Mouse (Mus musculus): ENCODE data around the gene Pcca. TPM values are rescaled to one million over a fixed set of nuclear protein-coding genes. Genes with fewer than 3 reads are reported as not detected.

Pcca gene
- polyA plus RNA-seq, 1 experiment from 2014 or later = 34.9 TPM

DNA sequence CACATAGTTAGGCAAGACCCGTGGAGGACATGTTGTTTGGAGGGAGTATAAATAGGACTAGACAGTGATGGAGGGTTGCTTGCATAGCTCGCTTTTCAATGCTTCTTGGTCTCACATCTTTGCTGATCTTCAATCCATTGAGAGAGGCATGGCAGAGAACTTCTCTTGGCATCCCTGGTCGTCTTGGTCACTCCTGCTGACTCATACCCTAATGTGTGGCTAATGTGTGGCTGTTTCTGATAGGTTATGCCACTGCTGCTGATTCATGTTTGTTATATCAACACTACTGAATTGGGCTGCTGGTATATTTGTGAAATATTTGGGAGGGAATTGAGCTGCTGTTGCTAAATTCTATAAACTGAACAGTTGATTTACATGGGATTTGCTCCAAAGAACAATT, 299.5 kb downstream of the Pcca start:
- no peaks in the 10 kb centered on the region for H3K9me3 ChIP-seq (replicated peaks)
- 96% methylated on average over 3 of the region's 3 CpGs for WGBS
- H3K4me2 ChIP-seq (replicated peaks) = no peak overlapping the region
- H3K27me3 ChIP-seq = no peaks in the 10 kb centered on the region
- no peaks in the 10 kb centered on the region for H3K36me3 ChIP-seq
- no peak for ATAC-seq (ENCODE audit: low FRiP score)
- no peak overlapping the region for H3K4me3 ChIP-seq
- no peak overlapping the region for H3K27ac ChIP-seq
- no peak overlapping the region for H3K9ac ChIP-seq
- peaks cover 7% of the 10 kb centered on the region; the same call in 1 of the 2 replicates for H3K4me1 ChIP-seq

DNA sequence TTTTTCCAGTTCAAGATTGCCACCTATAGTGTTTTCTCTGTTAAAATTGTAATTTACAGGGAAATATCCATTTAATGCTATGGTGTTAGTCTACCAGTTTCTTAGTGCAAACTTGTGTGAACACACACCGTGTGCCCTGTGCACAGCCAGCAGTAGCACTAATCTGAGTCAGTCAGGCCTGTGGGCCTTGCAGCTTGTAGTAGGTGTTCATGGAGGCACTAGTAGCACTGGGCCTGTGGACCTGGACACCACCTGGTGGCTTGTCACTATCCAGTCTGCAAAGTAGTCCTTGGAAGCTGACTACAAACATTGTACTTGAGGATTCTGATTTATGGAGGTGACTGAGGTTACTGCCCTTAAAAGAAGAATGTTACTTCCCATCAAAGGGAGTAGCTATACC, 300.6 kb downstream of the Pcca start:
- Histone ChIP-seq H3K9me3 (replicated peaks) (no peaks in the 10 kb centered on the region), H3K27ac (no peak overlapping the region), H3K4me3 (no peak overlapping the region), H3K4me2 (replicated peaks) (no peak overlapping the region), H3K36me3 (no peaks in the 10 kb centered on the region), H3K27me3 (no peaks in the 10 kb centered on the region), H3K9ac (no peak overlapping the region), H3K4me1 (peaks cover 7% of the 10 kb centered on the region; the same call in 1 of the 2 replicates)
- 100% methylated on average over 1 of the region's 1 CpGs for WGBS
- ATAC-seq (ENCODE audit: low FRiP score) = no peak

DNA sequence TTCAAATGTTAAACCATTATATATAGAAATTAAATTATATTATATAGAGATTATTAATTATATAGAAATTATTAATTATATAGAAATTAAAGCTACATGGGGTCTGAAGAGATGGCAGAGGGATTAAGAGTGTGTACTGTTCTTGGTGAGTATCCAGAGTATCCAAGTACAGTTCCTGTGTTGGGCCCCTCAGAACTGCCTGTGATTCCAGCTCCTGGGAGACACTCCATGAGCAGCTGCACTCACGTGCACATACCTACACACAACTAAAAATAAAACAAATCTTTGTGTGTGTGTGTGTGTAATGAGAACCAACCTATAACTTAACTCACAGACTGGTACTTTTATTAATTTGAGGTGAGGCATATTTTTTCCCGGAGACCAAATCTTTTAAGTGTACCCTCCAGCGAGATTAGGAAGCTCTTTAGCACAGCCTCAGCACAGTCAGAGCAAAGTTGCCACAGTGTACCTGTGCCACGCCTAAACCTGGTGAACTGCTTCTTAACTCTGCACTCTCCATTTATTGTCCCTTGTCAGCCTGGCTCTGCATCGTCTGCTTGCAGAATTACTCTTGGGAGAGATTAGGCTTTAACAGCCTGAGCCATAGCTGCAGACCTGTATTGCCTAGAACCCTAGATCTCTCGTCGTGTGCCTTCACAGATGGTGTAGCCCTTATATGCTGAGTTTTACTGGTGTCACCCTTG, 301.5 kb downstream of the Pcca start:
- H3K27ac ChIP-seq = no peak overlapping the region
- H3K4me3 ChIP-seq = no peak overlapping the region
- peaks cover 7% of the 10 kb centered on the region; the same call in 1 of the 2 replicates for H3K4me1 ChIP-seq
- no peak for ATAC-seq (ENCODE audit: low FRiP score)
- 59% methylated on average over 7 of the region's 7 CpGs for WGBS
- no peaks in the 10 kb centered on the region for H3K9me3 ChIP-seq (replicated peaks)
- H3K9ac ChIP-seq = no peak overlapping the region
- H3K27me3 ChIP-seq = no peaks in the 10 kb centered on the region
- no peak overlapping the region for H3K4me2 ChIP-seq (replicated peaks)
- H3K36me3 ChIP-seq = no peaks in the 10 kb centered on the region

GRCm38 (mm10) chr14:122836221-122836620, 302.1 kb downstream of the Pcca start:
- H3K27ac ChIP-seq = no peak overlapping the region
- WGBS = 20% methylated on average over 4 of the region's 4 CpGs
- H3K9me3 ChIP-seq (replicated peaks) = no peaks in the 10 kb centered on the region
- no peak for ATAC-seq (ENCODE audit: low FRiP score)
- no peak overlapping the region for H3K9ac ChIP-seq
- no peaks in the 10 kb centered on the region for H3K27me3 ChIP-seq
- peaks cover 7% of the 10 kb centered on the region; the same call in 1 of the 2 replicates for H3K4me1 ChIP-seq
- H3K4me2 ChIP-seq (replicated peaks) = no peak overlapping the region
- no peak overlapping the region for H3K4me3 ChIP-seq
- H3K36me3 ChIP-seq = no peaks in the 10 kb centered on the region

DNA sequence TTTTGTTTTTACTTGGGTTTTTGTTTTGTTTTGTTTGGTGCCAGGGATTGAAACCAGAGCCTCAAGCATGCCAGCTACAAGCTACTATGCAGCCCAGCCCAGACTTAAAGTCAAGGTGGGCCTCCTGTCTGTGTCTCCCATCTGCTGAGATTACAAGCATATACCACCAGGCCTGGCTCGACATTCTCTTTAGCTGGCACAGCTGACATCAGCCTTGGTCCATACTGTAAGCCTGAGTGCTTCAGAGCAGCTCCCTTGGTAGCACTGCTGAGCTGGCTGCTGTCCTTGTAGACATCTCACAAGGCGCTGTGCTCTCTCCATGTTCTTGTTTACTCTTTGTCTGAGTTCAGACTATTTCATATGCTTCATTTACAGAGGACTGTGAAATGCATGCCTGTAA, 302.9 kb downstream of the Pcca start:
- Histone ChIP-seq H3K4me1 (peaks cover 7% of the 10 kb centered on the region; the same call in 1 of the 2 replicates), H3K27me3 (no peaks in the 10 kb centered on the region), H3K4me2 (replicated peaks) (no peak overlapping the region), H3K36me3 (no peaks in the 10 kb centered on the region), H3K9ac (no peak overlapping the region), H3K4me3 (no peak overlapping the region), H3K27ac (no peak overlapping the region), H3K9me3 (replicated peaks) (no peaks in the 10 kb centered on the region)
- whole genome bisulfite sequencing = 67% methylated on average over 2 of the region's 2 CpGs
- ATAC-seq (ENCODE audit: low FRiP score) = no peak

DNA sequence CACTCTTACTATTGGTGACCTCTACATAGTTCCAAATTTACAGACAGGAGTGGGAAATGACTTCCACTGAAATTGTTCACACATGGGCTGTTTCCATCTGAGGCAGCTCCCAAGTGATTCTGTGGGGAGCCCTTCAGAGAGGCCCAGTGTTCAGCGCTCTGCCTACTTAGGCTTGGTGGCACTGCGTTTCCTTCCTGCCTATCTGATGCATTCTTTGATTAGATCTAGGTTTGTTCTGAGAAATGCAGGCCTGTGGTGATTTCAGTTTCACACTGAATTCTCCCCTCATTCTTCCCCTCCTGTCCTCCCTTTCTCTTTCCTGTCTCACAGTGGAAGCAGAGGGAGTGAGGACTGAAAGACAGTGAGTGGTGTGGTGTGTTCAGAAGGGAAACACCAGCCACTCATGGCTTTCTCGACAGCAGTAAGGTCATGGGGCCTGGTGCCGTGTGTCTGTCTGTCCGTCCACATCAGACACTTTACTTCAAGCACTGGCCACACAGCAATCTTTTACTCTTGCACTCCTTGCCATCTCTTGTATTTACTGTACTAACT, 318.5 kb downstream of the Pcca start:
- Histone ChIP-seq H3K27me3 (no peaks in the 10 kb centered on the region), H3K4me3 (no peak overlapping the region), H3K4me1 (no peaks in the 10 kb centered on the region), H3K9me3 (replicated peaks) (no peaks in the 10 kb centered on the region), H3K9ac (no peak overlapping the region; the same call in 1 of the 2 replicates), H3K4me2 (replicated peaks) (no peak overlapping the region), H3K36me3 (no peaks in the 10 kb centered on the region), H3K27ac (no peak overlapping the region)
- 86% methylated on average over 5 of the region's 5 CpGs for WGBS
- ATAC-seq (ENCODE audit: low FRiP score) = no peak

DNA sequence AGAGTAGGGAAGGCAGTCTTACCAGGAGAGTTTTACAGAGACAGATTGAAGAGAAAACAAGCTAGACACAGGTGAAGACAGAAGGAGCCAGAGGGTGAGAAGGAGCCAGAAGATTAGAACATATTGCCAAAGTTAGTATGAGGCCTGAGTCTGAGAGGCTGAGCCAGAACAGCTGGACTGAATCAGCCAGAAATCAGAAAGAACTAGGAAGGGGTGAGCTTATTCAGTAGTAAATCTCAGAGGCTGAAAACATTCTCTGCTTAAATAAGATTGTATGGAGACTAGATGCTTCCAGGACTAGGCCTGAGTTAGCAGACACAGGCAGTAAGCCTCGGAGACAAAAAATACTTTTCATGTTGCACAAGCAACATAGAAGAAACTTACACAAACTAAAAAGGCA, 325.7 kb downstream of the Pcca start:
- no peaks in the 10 kb centered on the region for H3K9me3 ChIP-seq (replicated peaks)
- no peaks in the 10 kb centered on the region for H3K4me1 ChIP-seq
- H3K4me3 ChIP-seq = no peak overlapping the region
- H3K27me3 ChIP-seq = no peaks in the 10 kb centered on the region
- H3K4me2 ChIP-seq (replicated peaks) = no peak overlapping the region
- WGBS = 80% methylated on average over 1 of the region's 1 CpGs
- H3K27ac ChIP-seq = no peak overlapping the region
- ATAC-seq (ENCODE audit: low FRiP score) = no peak
- H3K36me3 ChIP-seq = no peaks in the 10 kb centered on the region
- H3K9ac ChIP-seq = no peak overlapping the region

DNA sequence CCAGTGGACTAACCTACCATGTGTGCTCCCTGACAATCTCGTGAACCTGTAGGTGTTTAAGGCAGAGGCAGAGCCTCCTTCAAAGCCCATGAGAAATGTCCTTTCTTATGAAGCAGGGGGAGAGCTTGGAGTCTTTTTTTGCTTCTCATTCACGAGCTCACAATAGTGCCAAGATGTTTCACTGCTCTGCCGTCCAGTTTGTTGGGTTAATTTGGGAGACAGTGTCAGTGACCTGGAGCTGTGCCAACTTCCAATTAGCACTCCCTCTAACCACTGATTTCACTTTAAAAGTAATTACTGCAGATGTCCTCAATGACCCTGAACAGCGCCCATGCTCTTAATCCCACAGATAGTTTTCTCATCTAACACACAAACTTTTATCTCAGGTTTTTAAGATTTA, 328.5 kb downstream of the Pcca start:
- no peak for ATAC-seq (ENCODE audit: low FRiP score)
- Histone ChIP-seq H3K9me3 (replicated peaks) (no peaks in the 10 kb centered on the region), H3K36me3 (no peaks in the 10 kb centered on the region), H3K4me2 (replicated peaks) (no peak overlapping the region), H3K27me3 (no peaks in the 10 kb centered on the region), H3K4me3 (no peak overlapping the region), H3K9ac (no peak overlapping the region), H3K27ac (no peak overlapping the region), H3K4me1 (no peaks in the 10 kb centered on the region)
- WGBS = 52% methylated on average over 4 of the region's 4 CpGs

DNA sequence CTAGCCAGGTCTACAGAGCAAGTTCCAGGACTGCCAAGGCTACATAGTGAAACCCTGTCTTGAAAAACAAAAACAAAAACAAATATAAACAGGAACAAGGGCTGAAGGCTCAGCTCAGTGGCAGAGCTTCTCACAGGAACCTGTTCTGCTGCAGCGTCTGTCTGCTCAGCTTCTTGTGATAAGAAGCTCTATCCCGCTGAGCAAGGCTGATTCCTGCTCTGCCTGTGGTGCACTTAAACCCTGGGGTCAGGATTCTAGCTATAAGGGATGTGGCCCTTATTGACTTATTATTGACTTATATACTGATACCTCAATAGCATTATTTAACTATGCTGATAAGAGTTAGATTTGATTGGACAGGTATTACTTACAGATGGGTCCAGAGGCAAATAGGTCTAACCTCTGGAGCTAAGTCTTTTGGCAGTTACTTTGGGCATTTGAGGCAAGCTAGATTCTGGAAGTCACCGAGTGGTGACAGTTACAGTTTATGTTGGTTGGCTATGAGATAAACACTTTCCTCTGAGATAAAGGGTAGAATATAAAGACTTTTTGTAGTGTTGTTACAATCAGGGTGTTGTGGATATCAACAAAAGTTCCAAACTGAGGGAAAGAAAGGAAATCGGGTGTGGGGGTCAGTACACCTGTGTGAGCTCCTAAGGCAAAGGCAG, 331.5 kb downstream of the Pcca start:
- H3K4me2 ChIP-seq (replicated peaks) = no peak overlapping the region
- no peak overlapping the region for H3K4me3 ChIP-seq
- no peak overlapping the region for H3K9ac ChIP-seq
- 80% methylated on average over 4 of the region's 4 CpGs for WGBS
- no peaks in the 10 kb centered on the region; the same call in 1 of the 2 replicates for H3K4me1 ChIP-seq
- no peaks in the 10 kb centered on the region for H3K36me3 ChIP-seq
- no peak for ATAC-seq (ENCODE audit: low FRiP score)
- H3K27me3 ChIP-seq = no peaks in the 10 kb centered on the region
- no peak overlapping the region for H3K27ac ChIP-seq
- no peaks in the 10 kb centered on the region for H3K9me3 ChIP-seq (replicated peaks)

- peaks cover 10% of the 10 kb centered on the region; the same call in 1 of the 2 replicates for H3K4me1 ChIP-seq
- no peaks in the 10 kb centered on the region for H3K27me3 ChIP-seq
- H3K4me2 ChIP-seq (replicated peaks) = no peak overlapping the region
- 86% methylated on average over 4 of the region's 4 CpGs for WGBS
- no peak overlapping the region for H3K27ac ChIP-seq
- no peaks in the 10 kb centered on the region for H3K9me3 ChIP-seq (replicated peaks)
- H3K36me3 ChIP-seq = no peaks in the 10 kb centered on the region
- ATAC-seq (ENCODE audit: low FRiP score) = no peak
- no peak overlapping the region for H3K4me3 ChIP-seq
- no peak overlapping the region for H3K9ac ChIP-seq
Measured at GRCm38 (mm10) chr14:122867531-122868285, 333.6 kb downstream of the Pcca start.

GRCm38 (mm10) chr14:122869831-122870230, 335.7 kb downstream of the Pcca start:
- peaks cover 10% of the 10 kb centered on the region; the same call in 1 of the 2 replicates for H3K4me1 ChIP-seq
- H3K4me3 ChIP-seq = no peak overlapping the region
- no peaks in the 10 kb centered on the region for H3K9me3 ChIP-seq (replicated peaks)
- H3K4me2 ChIP-seq (replicated peaks) = no peak overlapping the region
- WGBS = 73% methylated on average over 6 of the region's 6 CpGs
- no peak overlapping the region for H3K27ac ChIP-seq
- H3K9ac ChIP-seq = no peak overlapping the region
- ATAC-seq (ENCODE audit: low FRiP score) = no peak
- H3K27me3 ChIP-seq = peaks cover 3% of the 10 kb centered on the region; the same call in 1 of the 2 replicates
- H3K36me3 ChIP-seq = no peaks in the 10 kb centered on the region
